Mouse (Mus musculus) midbrain, postnatal 0 days (tissue): ENCODE measurements around the gene Zfhx3. TPM values are rescaled to one million over a fixed set of nuclear protein-coding genes. Genes with fewer than 3 reads are reported as not detected.

Experiments used
- ATAC-seq: fragments of 200-750 bp; cut with Nextera tagmentation; 2 replicates; pipeline ENCODE4 v1.8.0; 2017; ENCODE audit warnings: moderate number of reproducible peaks, mild to moderate bottlenecking, moderate TSS enrichment, moderate library complexity; ENCODE audit not compliant: low FRiP score
- DNase-seq: peaks from one replicate; pipeline ENCODE4 v3.0.0-alpha.2; 2015; ENCODE audit warnings: low spot score
- H3K27ac ChIP-seq: fragments of 300-500 bp; sonication (generic); 2 replicates; pipeline ENCODE4 v1.5.1; 2014; ENCODE audit warnings: low read depth, mild to moderate bottlenecking, low read length, mixed read lengths
- H3K27me3 ChIP-seq: fragments of 300-500 bp; sonication (generic); 2 replicates; pipeline ENCODE4 v1.6.1; 2014; ENCODE audit warnings: low read length, control low read depth, mixed read lengths; ENCODE audit not compliant: insufficient read depth
- H3K36me3 ChIP-seq: fragments of 300-500 bp; sonication (generic); 2 replicates; pipeline ENCODE4 v1.6.1; 2014; ENCODE audit warnings: low read length, control low read depth, mixed read lengths; ENCODE audit not compliant: insufficient read depth
- H3K4me1 ChIP-seq: fragments of 300-500 bp; sonication (generic); 2 replicates; pipeline ENCODE4 v1.6.1; 2014; ENCODE audit warnings: mild to moderate bottlenecking, control low read depth, antibody characterized with exemption, low read length, mixed read lengths; ENCODE audit not compliant: insufficient read depth
- H3K4me2 ChIP-seq: fragments of 300-500 bp; sonication (generic); 2 replicates; pipeline ENCODE4 v1.6.1; 2014; ENCODE audit warnings: low read depth, mild to moderate bottlenecking, low read length, mixed read lengths; ENCODE audit not compliant: poor library complexity, severe bottlenecking
- H3K4me3 ChIP-seq: fragments of 300-500 bp; sonication (generic); 2 replicates; pipeline ENCODE4 v1.5.1; 2014; ENCODE audit warnings: low read depth, mild to moderate bottlenecking, low read length, moderate library complexity
- H3K9ac ChIP-seq: fragments of 300-500 bp; sonication (generic); replicated peaks from 2 replicates; pipeline ENCODE4 v1.6.1; 2014; ENCODE audit warnings: mild to moderate bottlenecking, low read length, moderate library complexity, mixed read lengths; ENCODE audit not compliant: poor library complexity, severe bottlenecking
- H3K9me3 ChIP-seq: fragments of 300-500 bp; sonication (generic); 2 replicates; pipeline ENCODE4 v1.6.1; 2016; ENCODE audit warnings: low read length, control low read depth
- CTCF ChIP-seq: IDR thresholded peaks from 2 replicates; pipeline ENCODE4 v1.5.1; 2016; ENCODE audit warnings: antibody characterized with exemption, mild to moderate bottlenecking
- WGBS: fragments of 180-500 bp; shearing (Covaris S2); extraction: QIAGEN DNeasy Blood & Tissue Kit; methylation state at CpG from one replicate; pipeline ENCODE4 v1.1.7; 2014; 5-methylcytosine and 5-hydroxymethylcytosine counted together
- polyA plus RNA-seq: library from polyadenylated mRNA; unstranded; fragments of >200 nt; fragmentation: Nextera tagmentation; extraction: Ambion mirVana; gene quantifications from 2 replicates; pipeline ENCODE4 v1.2.1, GENCODE M21; 2015
- total RNA-seq: library from RNA; depleted of rRNA; stranded (reverse); fragments of >200 nt; gene quantifications from 2 replicates; pipeline ENCODE4 v1.2.3, GENCODE M21; 2014

The Zfhx3 gene
- total and polyA plus RNA-seq, 2 experiments from 2014 or later: 33.1 to 44.5 TPM

GRCm38 (mm10) chr8:108729169-108729568 lies 786.7 kb downstream of the Zfhx3 start:
- no peak for TF ChIP-seq CTCF
- Histone ChIP-seq H3K27ac (no peak overlapping the region), H3K9me3 (no peaks in the 10 kb centered on the region), H3K36me3 (no peaks in the 10 kb centered on the region), H3K4me3 (no peak overlapping the region), H3K9ac (no peak overlapping the region), H3K4me2 (no peak overlapping the region), H3K4me1 (peaks cover 27% of the 10 kb centered on the region; the same call in 1 of the 2 replicates), H3K27me3 (no peaks in the 10 kb centered on the region)
- no peak for ATAC-seq
- 16% methylated on average over 2 of the region's 2 CpGs for WGBS
- DNase-seq: no peak

- no peak for ATAC-seq
- WGBS: 27% methylated on average over 12 of the region's 12 CpGs
- peaks cover 27% of the 10 kb centered on the region; the same call in 1 of the 2 replicates for H3K4me1 ChIP-seq
- H3K27me3 ChIP-seq: no peaks in the 10 kb centered on the region
- H3K9ac ChIP-seq: no peak overlapping the region
- no peak overlapping the region for H3K27ac ChIP-seq
- no peak overlapping the region for H3K4me2 ChIP-seq
- H3K36me3 ChIP-seq: no peaks in the 10 kb centered on the region
- H3K4me3 ChIP-seq: no peak overlapping the region
- DNase-seq: no peak
- TF ChIP-seq CTCF: no peak
- H3K9me3 ChIP-seq: no peaks in the 10 kb centered on the region
Measured at GRCm38 (mm10) chr8:108729667-108730329, 787.4 kb downstream of the Zfhx3 start.

- Histone ChIP-seq H3K36me3 (no peaks in the 10 kb centered on the region), H3K27me3 (no peaks in the 10 kb centered on the region), H3K4me3 (no peak overlapping the region), H3K4me2 (no peak overlapping the region; the same call in 1 of the 2 replicates), H3K4me1 (peaks cover 27% of the 10 kb centered on the region; the same call in 1 of the 2 replicates), H3K27ac (no peak overlapping the region), H3K9ac (no peak overlapping the region), H3K9me3 (no peaks in the 10 kb centered on the region)
- ATAC-seq (no peak), DNase-seq (no peak)
- 49% methylated on average over 9 of the region's 9 CpGs for WGBS
- no peak for TF ChIP-seq CTCF
Measured at GRCm38 (mm10) chr8:108730907-108731440, 788.5 kb downstream of the Zfhx3 start.

- H3K4me3 ChIP-seq: no peak overlapping the region
- no peak overlapping the region for H3K9ac ChIP-seq
- no peaks in the 10 kb centered on the region for H3K9me3 ChIP-seq
- H3K27ac ChIP-seq: no peak overlapping the region
- H3K27me3 ChIP-seq: no peaks in the 10 kb centered on the region
- 19% methylated on average over 11 of the region's 11 CpGs for WGBS
- DNase-seq (no peak), ATAC-seq (no peak)
- no peak for TF ChIP-seq CTCF
- H3K4me2 ChIP-seq: no peak overlapping the region
- no peaks in the 10 kb centered on the region for H3K36me3 ChIP-seq
- H3K4me1 ChIP-seq: peaks cover 27% of the 10 kb centered on the region; the same call in 1 of the 2 replicates
Measured at GRCm38 (mm10) chr8:108732500-108732899, 790.1 kb downstream of the Zfhx3 start.

GRCm38 (mm10) chr8:108733385-108733784 lies 790.9 kb downstream of the Zfhx3 start:
- no peaks in the 10 kb centered on the region for H3K9me3 ChIP-seq
- DNase-seq (no peak), ATAC-seq (no peak)
- peaks cover 23% of the 10 kb centered on the region; the same call in 1 of the 2 replicates for H3K4me1 ChIP-seq
- TF ChIP-seq CTCF: no peak
- WGBS: 65% methylated on average over 5 of the region's 5 CpGs
- no peaks in the 10 kb centered on the region for H3K36me3 ChIP-seq
- H3K4me2 ChIP-seq: 0 out of 2 replicates have a peak overlapping the region, but pooled peaks have one; percentile 0
- no peak overlapping the region for H3K27ac ChIP-seq
- H3K27me3 ChIP-seq: no peaks in the 10 kb centered on the region
- H3K9ac ChIP-seq: no peak overlapping the region
- no peak overlapping the region for H3K4me3 ChIP-seq

GRCm38 (mm10) chr8:108736442-108736841 lies 794.0 kb downstream of the Zfhx3 start:
- no peak overlapping the region for H3K9ac ChIP-seq
- DNase-seq: no peak
- no peak for TF ChIP-seq CTCF
- no peaks in the 10 kb centered on the region for H3K36me3 ChIP-seq
- no peak for ATAC-seq
- H3K9me3 ChIP-seq: no peaks in the 10 kb centered on the region
- H3K4me1 ChIP-seq: peaks cover 10% of the 10 kb centered on the region; the same call in 1 of the 2 replicates
- no peak overlapping the region for H3K27ac ChIP-seq
- no peak overlapping the region for H3K4me2 ChIP-seq
- no peaks in the 10 kb centered on the region for H3K27me3 ChIP-seq
- no peak overlapping the region for H3K4me3 ChIP-seq
- 29% methylated on average over 9 of the region's 9 CpGs for WGBS
